Mouse (Mus musculus) hindbrain, embryonic 11.5 days (tissue): ENCODE data around the gene Cobll1. TPM values are rescaled to one million over a fixed set of nuclear protein-coding genes. Genes with fewer than 3 reads are reported as not detected.
A peak's percentile ranks its signal among the peaks of the same experiment; 100 is the strongest.

Experiments used
- ATAC-seq: fragments of 200-750 bp; cut with Nextera tagmentation; 2 replicates; pipeline ENCODE4 v1.8.0; 2017; ENCODE audit warnings: mild to moderate bottlenecking, moderate TSS enrichment, moderate library complexity; ENCODE audit not compliant: low FRiP score
- DNase-seq: peaks from one replicate; pipeline ENCODE4 v3.0.0-alpha.2; 2015; ENCODE audit warnings: low spot score
- H3K27ac ChIP-seq: fragments of 300-500 bp; sonication (generic); 2 replicates; pipeline ENCODE4 v1.5.1; 2014; ENCODE audit warnings: mild to moderate bottlenecking, low read depth, low read length
- H3K27me3 ChIP-seq: fragments of 300-500 bp; sonication (generic); 2 replicates; pipeline ENCODE4 v1.6.1; 2014; ENCODE audit warnings: mild to moderate bottlenecking, low read length, moderate library complexity, mixed read lengths; ENCODE audit not compliant: control insufficient read depth, insufficient read depth
- H3K36me3 ChIP-seq: fragments of 300-500 bp; sonication (generic); 2 replicates; pipeline ENCODE4 v1.6.1; 2014; ENCODE audit warnings: mild to moderate bottlenecking, low read length, moderate library complexity, mixed read lengths; ENCODE audit not compliant: control insufficient read depth, insufficient read depth
- H3K4me1 ChIP-seq: fragments of 300-500 bp; sonication (generic); replicated peaks from 2 replicates; pipeline ENCODE4 v1.6.1; 2014; ENCODE audit warnings: low read length, mixed read lengths; ENCODE audit not compliant: control insufficient read depth, insufficient read depth
- H3K4me2 ChIP-seq: fragments of 300-500 bp; sonication (generic); replicated peaks from 2 replicates; pipeline ENCODE4 v1.6.1; 2014; ENCODE audit warnings: mild to moderate bottlenecking, low read depth, low read length
- H3K4me3 ChIP-seq: fragments of 300-500 bp; sonication (generic); 2 replicates; pipeline ENCODE4 v1.5.1; 2014; ENCODE audit warnings: low read depth, low read length
- H3K9ac ChIP-seq: fragments of 300-500 bp; sonication (generic); 2 replicates; pipeline ENCODE4 v1.6.1; 2014; ENCODE audit warnings: low read depth, low read length
- H3K9me3 ChIP-seq: fragments of 300-500 bp; sonication (generic); 2 replicates; pipeline ENCODE4 v1.6.1; 2016; ENCODE audit warnings: low read length; ENCODE audit not compliant: control insufficient read depth
- WGBS: fragments of 180-500 bp; shearing (Covaris S2); extraction: QIAGEN DNeasy Blood & Tissue Kit; methylation state at CpG from one replicate; pipeline ENCODE4 v1.1.7; 2014; 5-methylcytosine and 5-hydroxymethylcytosine counted together
- polyA plus RNA-seq: library from polyadenylated mRNA; unstranded; fragments of >200 nt; fragmentation: Nextera tagmentation; extraction: Ambion mirVana; gene quantifications from 2 replicates; pipeline ENCODE4 v1.2.1, GENCODE M21; 2014

The Cobll1 gene
- polyA plus RNA-seq, 1 experiment from 2014 or later: 2.2 TPM

DNA sequence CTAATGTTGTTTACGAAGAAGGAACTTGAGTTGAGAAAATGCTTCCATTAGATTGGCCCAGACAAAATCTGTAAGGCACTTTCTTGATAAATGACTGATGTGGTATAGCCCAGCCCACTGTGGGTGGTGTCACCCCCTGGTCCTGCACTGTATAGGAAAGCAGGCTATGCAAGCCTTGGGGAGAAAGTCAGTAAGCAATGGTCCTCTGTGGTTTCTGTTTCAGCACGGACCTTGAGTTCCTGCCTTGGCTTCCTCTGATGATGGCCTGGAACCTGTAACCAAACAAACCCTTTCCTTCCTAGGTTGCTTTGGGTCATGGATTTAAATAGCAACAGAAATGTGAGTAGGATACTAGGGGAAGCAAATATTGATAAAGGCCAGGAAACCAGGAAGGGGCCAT is 148.2 kb downstream of the Cobll1 start:
- Histone ChIP-seq H3K27me3 (no peaks in the 10 kb centered on the region), H3K4me2 (no peak overlapping the region), H3K9me3 (no peaks in the 10 kb centered on the region), H3K4me3 (no peak overlapping the region), H3K36me3 (no peaks in the 10 kb centered on the region), H3K27ac (no peak overlapping the region), H3K4me1 (no peaks in the 10 kb centered on the region), H3K9ac (no peak overlapping the region)
- WGBS: 82% methylated on average over 2 of the region's 2 CpGs
- no peak for ATAC-seq
- no peak for DNase-seq

DNA sequence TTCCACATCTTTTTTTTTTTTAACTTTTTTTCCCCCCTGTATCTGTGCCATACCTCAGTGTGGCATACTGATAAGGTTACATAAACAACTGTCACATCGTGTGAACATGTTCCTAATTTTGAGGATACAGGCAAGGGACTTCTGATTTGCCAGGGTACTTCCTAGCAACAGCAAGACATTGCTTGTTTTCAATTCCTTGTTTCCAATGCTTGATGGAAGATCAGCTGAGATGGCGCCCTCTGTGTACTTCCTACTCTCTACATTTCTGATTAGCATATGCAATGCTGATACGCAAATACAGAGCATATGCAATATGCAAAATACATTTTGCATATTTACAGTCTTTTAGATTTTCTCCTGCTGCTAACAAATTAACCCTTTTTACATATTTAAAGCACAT is 152.0 kb downstream of the Cobll1 start:
- no peaks in the 10 kb centered on the region for H3K27me3 ChIP-seq
- no peak overlapping the region for H3K9ac ChIP-seq
- 82% methylated on average over 3 of the region's 3 CpGs for WGBS
- no peaks in the 10 kb centered on the region for H3K36me3 ChIP-seq
- no peak overlapping the region for H3K4me3 ChIP-seq
- no peaks in the 10 kb centered on the region for H3K9me3 ChIP-seq
- H3K4me1 ChIP-seq: no peaks in the 10 kb centered on the region
- no peak for DNase-seq
- H3K4me2 ChIP-seq: no peak overlapping the region
- no peak overlapping the region for H3K27ac ChIP-seq
- ATAC-seq: no peak

DNA sequence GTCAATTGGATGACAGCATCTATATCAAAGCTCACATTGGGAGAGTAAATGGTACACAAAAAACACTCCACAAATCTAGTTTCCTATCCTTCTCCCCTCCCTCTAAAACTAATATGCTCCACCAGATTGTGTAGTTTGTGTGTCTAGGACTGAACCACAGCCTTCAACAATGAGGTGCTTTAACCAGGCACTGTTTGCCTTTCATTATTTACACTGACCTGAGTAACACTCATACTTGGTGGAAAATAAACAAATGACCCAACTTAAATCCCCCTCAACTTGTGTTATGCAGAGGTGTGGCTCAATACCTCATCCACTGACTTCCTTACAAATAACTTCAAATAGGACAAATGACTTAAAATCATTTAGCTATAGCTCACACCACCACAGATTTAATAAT is 155.8 kb downstream of the Cobll1 start:
- Histone ChIP-seq H3K27ac (no peak overlapping the region), H3K4me2 (no peak overlapping the region), H3K9ac (no peak overlapping the region), H3K4me1 (no peaks in the 10 kb centered on the region), H3K4me3 (no peak overlapping the region), H3K9me3 (no peaks in the 10 kb centered on the region), H3K36me3 (no peaks in the 10 kb centered on the region), H3K27me3 (no peaks in the 10 kb centered on the region)
- no peak for ATAC-seq
- no peak for DNase-seq

DNA sequence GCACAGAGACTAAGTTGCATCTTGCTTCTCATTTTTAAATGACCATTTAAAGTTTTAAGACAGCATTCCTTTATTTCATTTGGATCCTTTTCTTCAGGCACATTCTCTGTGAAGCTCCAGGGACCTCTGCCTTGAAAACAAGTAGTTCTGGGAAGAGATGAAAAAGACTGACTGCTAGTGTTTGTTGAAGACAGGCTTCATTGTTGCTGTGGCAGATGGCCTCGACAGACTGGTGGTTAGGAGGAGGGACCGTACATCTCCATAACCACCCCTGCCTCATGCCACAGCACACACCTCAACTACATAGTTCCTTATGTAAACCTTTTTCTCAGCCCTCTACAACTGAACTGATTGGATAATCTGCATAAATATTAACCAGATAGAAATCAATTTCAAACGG is 161.7 kb downstream of the Cobll1 start:
- Histone ChIP-seq H3K4me3 (no peak overlapping the region), H3K4me2 (no peak overlapping the region), H3K27ac (no peak overlapping the region), H3K4me1 (no peaks in the 10 kb centered on the region), H3K9me3 (no peaks in the 10 kb centered on the region), H3K36me3 (no peaks in the 10 kb centered on the region), H3K9ac (no peak overlapping the region), H3K27me3 (no peaks in the 10 kb centered on the region)
- no peak for ATAC-seq
- WGBS: 57% methylated on average over 3 of the region's 3 CpGs
- no peak for DNase-seq

DNA sequence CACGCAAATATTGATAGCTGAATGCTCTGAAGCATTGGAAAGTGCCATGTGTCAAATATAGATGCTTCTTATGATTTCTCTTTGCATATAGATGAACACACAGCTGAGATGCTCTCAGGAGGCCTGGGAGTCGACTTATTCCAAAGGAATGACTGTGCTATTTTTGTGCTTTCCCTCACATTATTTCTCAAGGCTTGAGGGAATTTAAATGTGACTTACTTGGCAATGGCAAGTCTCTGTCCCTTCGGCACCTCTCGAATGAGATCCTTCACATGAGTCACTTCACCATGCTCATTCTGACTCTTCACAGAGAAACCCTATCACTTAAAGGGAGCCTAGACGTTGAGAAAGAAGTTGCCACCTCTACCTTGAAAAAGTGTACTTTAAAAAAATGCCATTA is 163.4 kb downstream of the Cobll1 start:
- Histone ChIP-seq H3K4me3 (no peak overlapping the region), H3K9me3 (no peaks in the 10 kb centered on the region), H3K4me2 (no peak overlapping the region), H3K27ac (no peak overlapping the region), H3K9ac (no peak overlapping the region), H3K4me1 (no peaks in the 10 kb centered on the region), H3K36me3 (no peaks in the 10 kb centered on the region), H3K27me3 (no peaks in the 10 kb centered on the region)
- WGBS: 86% methylated on average over 5 of the region's 5 CpGs
- ATAC-seq: peak; percentile 22; the same call in 1 of the 2 replicates
- no peak for DNase-seq

DNA sequence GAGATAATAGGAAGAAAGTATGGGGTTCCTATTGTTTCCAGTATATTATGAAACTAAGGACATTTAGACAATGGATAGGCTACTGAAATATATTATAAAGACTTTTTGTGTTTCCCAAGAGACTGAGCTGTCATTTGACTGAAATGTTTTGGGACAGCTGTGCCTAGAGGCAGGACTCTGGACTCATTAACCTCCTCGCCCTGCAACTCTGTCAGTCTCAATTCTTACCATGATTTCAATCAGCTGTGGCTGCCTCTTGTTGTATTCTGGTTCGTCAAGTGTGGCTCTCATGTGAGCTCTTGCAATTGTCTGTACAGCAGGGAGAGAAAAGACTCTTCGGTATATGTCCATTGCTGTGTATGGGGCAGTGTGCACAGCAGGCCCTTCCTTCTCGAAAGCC is 163.8 kb downstream of the Cobll1 start:
- Histone ChIP-seq H3K4me2 (no peak overlapping the region), H3K27ac (no peak overlapping the region), H3K9me3 (no peaks in the 10 kb centered on the region), H3K27me3 (no peaks in the 10 kb centered on the region), H3K4me1 (no peaks in the 10 kb centered on the region), H3K4me3 (no peak overlapping the region), H3K36me3 (no peaks in the 10 kb centered on the region), H3K9ac (no peak overlapping the region)
- WGBS: 68% methylated on average over 4 of the region's 4 CpGs
- ATAC-seq: peak; percentile 43
- DNase-seq: no peak

DNA sequence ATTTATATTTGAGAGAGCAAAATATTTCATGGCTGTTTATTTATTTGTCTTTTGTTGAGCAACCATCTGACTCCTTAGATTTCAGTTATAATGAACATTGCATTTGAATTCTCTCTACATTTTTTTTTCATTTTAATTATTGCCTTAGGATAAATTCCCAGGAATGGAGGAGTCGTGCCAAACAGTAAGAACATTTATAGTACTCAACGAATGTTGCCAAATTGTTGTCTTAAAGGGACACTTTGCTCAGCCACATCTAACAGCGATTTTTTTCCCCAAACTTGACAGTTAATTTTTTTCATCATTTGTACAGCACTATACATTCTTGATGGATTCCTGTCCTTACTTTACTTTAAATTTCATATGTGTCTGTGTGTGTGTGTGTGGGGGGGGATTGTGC is 167.0 kb downstream of the Cobll1 start:
- no peaks in the 10 kb centered on the region for H3K27me3 ChIP-seq
- no peaks in the 10 kb centered on the region for H3K9me3 ChIP-seq
- no peaks in the 10 kb centered on the region for H3K4me1 ChIP-seq
- ATAC-seq (no peak), DNase-seq (no peak)
- 88% methylated on average over 3 of the region's 3 CpGs for WGBS
- no peaks in the 10 kb centered on the region for H3K36me3 ChIP-seq
- no peak overlapping the region for H3K4me2 ChIP-seq
- H3K9ac ChIP-seq: no peak overlapping the region
- no peak overlapping the region for H3K4me3 ChIP-seq
- no peak overlapping the region for H3K27ac ChIP-seq

DNA sequence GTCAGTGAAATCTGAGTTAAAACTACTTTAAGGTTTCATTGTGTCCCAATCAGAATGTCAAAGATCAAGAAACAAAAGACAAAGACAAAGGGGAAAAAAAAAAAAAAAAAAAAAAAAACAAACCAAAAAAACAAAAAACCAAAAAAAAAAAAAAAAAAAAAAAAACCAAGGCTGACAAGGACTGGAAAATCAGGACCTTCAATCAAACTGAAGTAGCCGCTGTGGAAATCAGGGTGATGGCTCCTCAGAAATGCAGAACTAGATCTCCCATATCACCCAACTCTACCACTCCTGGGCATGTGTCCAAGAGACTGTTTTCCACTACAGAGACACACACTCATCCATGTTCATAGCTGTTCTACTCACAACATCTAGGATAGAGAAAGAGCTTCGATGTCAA is 185.4 kb downstream of the Cobll1 start:
- Histone ChIP-seq H3K4me1 (no peaks in the 10 kb centered on the region), H3K36me3 (no peaks in the 10 kb centered on the region), H3K4me2 (no peak overlapping the region), H3K4me3 (no peak overlapping the region), H3K27ac (no peak overlapping the region), H3K9me3 (no peaks in the 10 kb centered on the region), H3K9ac (no peak overlapping the region), H3K27me3 (no peaks in the 10 kb centered on the region)
- DNase-seq (no peak), ATAC-seq (no peak)
- WGBS: 88% methylated on average over 2 of the region's 2 CpGs

DNA sequence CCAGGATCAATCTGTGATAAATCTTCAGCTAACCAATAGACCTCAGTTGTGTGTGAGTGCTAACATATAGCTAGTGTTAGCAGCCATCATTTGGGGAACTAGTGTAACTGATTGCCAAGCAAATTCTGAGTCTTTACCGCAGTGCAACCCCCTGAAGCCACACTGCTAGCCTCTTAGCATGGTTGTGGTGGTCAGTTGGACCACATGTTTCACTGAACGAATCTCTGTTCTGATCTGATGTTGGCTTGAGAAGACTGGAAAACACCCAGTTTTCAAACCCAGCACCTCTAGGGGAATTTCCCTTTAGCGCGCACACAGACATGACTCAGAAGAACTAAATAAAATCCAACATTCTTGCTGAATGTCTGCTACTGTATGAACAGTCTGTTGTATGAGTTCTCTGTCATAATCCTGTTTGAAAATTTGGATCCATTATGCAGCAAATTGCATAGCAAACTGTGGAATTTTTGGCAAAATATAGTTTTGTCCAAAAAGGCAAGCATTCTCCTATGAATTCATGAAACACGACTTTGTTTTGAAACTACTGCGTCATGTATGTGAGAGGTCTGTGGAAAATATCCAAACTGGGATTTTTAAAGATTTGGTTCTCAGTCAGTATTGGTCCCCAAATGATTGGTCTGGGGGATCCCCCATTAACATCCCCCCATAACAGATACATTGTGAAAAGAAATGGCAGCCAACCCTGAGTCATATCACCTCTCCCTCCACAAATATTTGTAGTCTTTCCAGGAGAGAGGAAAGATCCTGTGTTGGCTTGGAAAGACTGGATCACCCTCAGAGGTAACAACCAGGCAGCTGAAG is 186.8 kb downstream of the Cobll1 start:
- Histone ChIP-seq H3K9me3 (no peaks in the 10 kb centered on the region), H3K36me3 (no peaks in the 10 kb centered on the region), H3K4me2 (no peak overlapping the region), H3K27me3 (no peaks in the 10 kb centered on the region), H3K4me3 (no peak overlapping the region), H3K4me1 (no peaks in the 10 kb centered on the region), H3K9ac (no peak overlapping the region), H3K27ac (no peak overlapping the region)
- no peak for DNase-seq
- ATAC-seq: no peak
- WGBS: 94% methylated on average over 6 of the region's 6 CpGs
